Mouse (Mus musculus) forebrain, embryonic 15.5 days (tissue): ENCODE results near the gene Cd247. TPM values are rescaled to one million over a fixed set of nuclear protein-coding genes. Genes with fewer than 3 reads are reported as not detected.
A peak's percentile ranks its signal among the peaks of the same experiment; 100 is the strongest.

Experiments
- ATAC-seq: fragments of 200-750 bp; cut with Nextera tagmentation; replicated peaks from 2 replicates; pipeline ENCODE4 v1.8.0; 2017; ENCODE audit warnings: mild to moderate bottlenecking, moderate TSS enrichment, moderate library complexity
- H3K27ac ChIP-seq: fragments of 300-500 bp; sonication (generic); replicated peaks from 2 replicates; pipeline ENCODE4 v1.5.1; 2015; ENCODE audit warnings: mild to moderate bottlenecking, inconsistent platforms
- H3K27me3 ChIP-seq: fragments of 300-500 bp; sonication (generic); 2 replicates; pipeline ENCODE4 v1.6.1; 2015; ENCODE audit warnings: inconsistent platforms
- H3K36me3 ChIP-seq: fragments of 300-500 bp; sonication (generic); 2 replicates; pipeline ENCODE4 v1.6.1; 2015; ENCODE audit warnings: mild to moderate bottlenecking, inconsistent platforms
- H3K4me1 ChIP-seq: fragments of 300-500 bp; sonication (generic); 2 replicates; pipeline ENCODE4 v1.6.1; 2015; ENCODE audit warnings: inconsistent platforms
- H3K4me2 ChIP-seq: fragments of 300-500 bp; sonication (generic); replicated peaks from 2 replicates; pipeline ENCODE4 v1.6.1; 2015; ENCODE audit warnings: mild to moderate bottlenecking, inconsistent platforms
- H3K4me3 ChIP-seq: fragments of 300-500 bp; sonication (generic); 2 replicates; pipeline ENCODE4 v1.5.1; 2015; ENCODE audit warnings: mild to moderate bottlenecking, inconsistent platforms
- H3K9ac ChIP-seq: fragments of 300-500 bp; sonication (generic); replicated peaks from 2 replicates; pipeline ENCODE4 v1.6.1; 2015; ENCODE audit warnings: mild to moderate bottlenecking, inconsistent platforms
- H3K9me3 ChIP-seq: fragments of 300-500 bp; sonication (generic); 2 replicates; pipeline ENCODE4 v1.6.1; 2016; ENCODE audit warnings: inconsistent platforms
- WGBS: fragments of 180-500 bp; shearing (Covaris S2); methylation state at CpG from one replicate; pipeline ENCODE4 v1.1.7; 2015; ENCODE audit warnings: mixed read lengths; 5-methylcytosine and 5-hydroxymethylcytosine counted together
- polyA plus RNA-seq: library from polyadenylated mRNA; unstranded; fragments of >200 nt; fragmentation: Nextera tagmentation; extraction: Ambion mirVana; gene quantifications from 2 replicates; pipeline ENCODE4 v1.2.1, GENCODE M21; 2015

Gene Cd247
- polyA plus RNA-seq, 1 experiment from 2014 or later: 1.5 TPM

DNA sequence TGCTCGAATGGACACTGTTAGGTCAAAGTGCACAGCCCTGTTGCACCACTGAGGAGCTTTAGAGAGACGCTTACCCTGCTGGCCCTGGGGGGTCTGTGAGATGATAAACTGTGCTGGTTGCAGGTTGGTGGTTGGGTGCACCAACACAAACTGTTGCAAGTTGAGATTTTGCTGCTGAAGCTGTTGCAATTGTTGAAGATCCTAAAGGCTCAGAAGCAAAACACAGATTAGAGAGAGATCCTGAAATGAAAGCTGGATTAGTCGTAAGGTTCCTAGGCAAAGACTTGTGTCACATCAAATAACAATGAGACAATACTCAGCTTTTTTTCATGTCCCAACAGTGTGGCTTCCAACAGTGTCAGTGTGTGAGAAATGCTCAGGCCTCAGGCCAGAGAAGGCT is 120.3 kb downstream of the Cd247 start:
- Histone ChIP-seq H3K9me3 (no peaks in the 10 kb centered on the region), H3K36me3 (peaks cover 32% of the 10 kb centered on the region), H3K27me3 (no peaks in the 10 kb centered on the region), H3K4me3 (no peak overlapping the region), H3K4me2 (no peak overlapping the region), H3K9ac (no peak overlapping the region), H3K4me1 (peaks cover 9% of the 10 kb centered on the region), H3K27ac (no peak overlapping the region)
- 60% methylated on average over 3 of the region's 3 CpGs for WGBS
- ATAC-seq: no peak

DNA sequence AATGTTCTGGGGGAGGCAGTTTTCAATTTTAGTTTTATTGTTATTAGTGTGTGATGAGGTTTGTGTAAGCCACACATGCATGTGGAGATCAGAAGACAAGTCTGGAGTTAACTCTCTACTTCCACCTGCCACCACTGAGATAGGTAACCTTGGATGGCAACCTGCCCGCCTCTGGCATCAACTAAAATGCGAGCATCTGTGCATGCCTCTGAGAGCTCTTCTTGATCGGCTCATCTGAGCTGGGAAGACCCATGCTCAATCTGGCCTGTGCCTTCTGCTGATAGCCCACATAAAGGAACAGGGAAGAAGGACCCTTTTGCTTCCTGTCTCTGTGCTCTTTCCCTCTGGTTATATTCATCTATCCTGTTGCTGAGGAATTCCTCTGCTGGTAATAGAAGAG is 121.0 kb downstream of the Cd247 start:
- no peak for ATAC-seq
- Histone ChIP-seq H3K27ac (no peak overlapping the region), H3K4me2 (no peak overlapping the region), H3K4me1 (peaks cover 15% of the 10 kb centered on the region), H3K9me3 (no peaks in the 10 kb centered on the region), H3K4me3 (no peak overlapping the region), H3K27me3 (no peaks in the 10 kb centered on the region), H3K36me3 (peaks cover 31% of the 10 kb centered on the region), H3K9ac (no peak overlapping the region)
- WGBS: 88% methylated on average over 3 of the region's 3 CpGs

DNA sequence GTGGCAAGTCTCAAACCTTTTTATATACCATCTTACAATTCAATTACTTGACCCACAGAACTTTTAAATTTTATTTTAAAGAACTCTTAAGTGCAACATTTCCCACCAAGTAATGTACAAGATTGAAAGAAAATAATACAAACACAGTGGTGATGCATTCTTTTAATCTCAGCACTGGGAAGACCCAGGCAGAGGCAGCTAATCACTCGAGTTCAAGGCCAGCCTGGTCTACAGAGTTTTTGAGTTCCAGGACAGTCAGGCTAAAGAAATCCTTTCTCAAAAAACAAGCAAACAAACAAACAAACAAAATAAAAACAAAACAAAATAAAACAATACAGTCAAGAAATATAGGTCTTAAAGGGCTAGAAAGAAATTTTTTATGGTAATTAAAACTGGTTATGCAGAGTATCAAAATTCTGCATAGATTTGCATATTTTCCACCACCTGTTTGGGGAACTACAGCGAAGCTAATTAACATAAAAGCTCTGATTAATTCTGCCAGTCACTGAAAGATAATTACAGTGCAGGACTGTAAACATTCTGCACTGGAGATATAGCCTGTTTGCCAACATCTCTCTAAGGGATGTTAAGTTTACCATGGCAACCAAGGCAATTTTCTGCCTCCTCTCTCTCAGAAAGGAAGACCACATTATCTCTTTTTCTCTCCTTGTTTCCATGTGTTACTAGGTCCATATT is 125.4 kb downstream of the Cd247 start:
- H3K4me3 ChIP-seq: no peak overlapping the region
- 19% methylated on average over 2 of the region's 2 CpGs for WGBS
- H3K27me3 ChIP-seq: no peaks in the 10 kb centered on the region
- H3K27ac ChIP-seq: peak overlapping the region; percentile 51
- H3K4me2 ChIP-seq: 0 out of 2 replicates have a peak overlapping the region, but pooled peaks have one; percentile 3
- H3K4me1 ChIP-seq: peaks cover 18% of the 10 kb centered on the region
- H3K36me3 ChIP-seq: peaks cover 12% of the 10 kb centered on the region
- no peak overlapping the region for H3K9ac ChIP-seq
- H3K9me3 ChIP-seq: no peaks in the 10 kb centered on the region
- ATAC-seq: peak; percentile 93

DNA sequence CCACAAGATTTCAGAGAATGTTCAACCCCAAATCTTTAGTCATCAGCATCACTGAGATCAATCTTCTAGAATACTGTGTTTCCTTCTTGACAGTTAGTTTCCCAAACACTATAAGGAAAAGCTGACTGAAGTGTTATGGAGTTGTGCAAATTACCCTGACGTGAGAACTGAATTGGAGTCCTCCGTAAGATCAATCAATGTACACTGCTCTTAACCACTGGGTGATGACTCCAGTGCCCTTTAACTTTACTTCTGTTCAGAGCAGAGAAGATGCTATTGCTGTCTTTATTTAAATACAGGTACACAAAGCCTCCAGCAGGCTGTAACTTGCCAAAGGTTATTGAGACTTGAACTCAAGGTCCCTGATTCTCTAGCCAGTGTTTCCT is 125.9 kb downstream of the Cd247 start:
- Histone ChIP-seq H3K9me3 (no peaks in the 10 kb centered on the region), H3K9ac (no peak overlapping the region), H3K4me2 (0 out of 2 replicates have a peak overlapping the region, but pooled peaks have one; percentile 3), H3K27me3 (no peaks in the 10 kb centered on the region), H3K36me3 (peaks cover 12% of the 10 kb centered on the region), H3K4me3 (no peak overlapping the region), H3K27ac (peak overlapping the region; percentile 51), H3K4me1 (peaks cover 18% of the 10 kb centered on the region)
- ATAC-seq: peak; percentile 47; the same call in 1 of the 2 replicates
- WGBS: 21% methylated on average over 2 of the region's 2 CpGs

DNA sequence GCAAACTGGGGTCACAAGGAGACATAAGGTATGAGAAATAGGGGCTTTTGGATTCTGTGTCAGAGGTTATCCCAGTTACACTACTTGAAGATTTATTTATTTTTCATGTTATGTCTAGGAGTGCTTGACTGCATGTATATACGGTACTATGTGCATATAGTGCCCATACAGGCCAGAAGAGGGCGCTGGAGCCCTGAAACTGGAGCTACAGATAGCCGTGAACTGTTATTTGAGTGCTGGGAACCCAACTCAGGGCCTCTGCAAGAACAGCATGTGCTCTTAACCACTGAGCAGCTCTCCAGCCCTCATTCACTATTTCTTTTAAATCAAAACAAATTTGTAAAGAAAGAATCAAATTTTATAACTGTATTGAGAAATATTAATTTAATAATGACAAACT is 132.5 kb downstream of the Cd247 start:
- H3K27ac ChIP-seq: no peak overlapping the region
- ATAC-seq: no peak

DNA sequence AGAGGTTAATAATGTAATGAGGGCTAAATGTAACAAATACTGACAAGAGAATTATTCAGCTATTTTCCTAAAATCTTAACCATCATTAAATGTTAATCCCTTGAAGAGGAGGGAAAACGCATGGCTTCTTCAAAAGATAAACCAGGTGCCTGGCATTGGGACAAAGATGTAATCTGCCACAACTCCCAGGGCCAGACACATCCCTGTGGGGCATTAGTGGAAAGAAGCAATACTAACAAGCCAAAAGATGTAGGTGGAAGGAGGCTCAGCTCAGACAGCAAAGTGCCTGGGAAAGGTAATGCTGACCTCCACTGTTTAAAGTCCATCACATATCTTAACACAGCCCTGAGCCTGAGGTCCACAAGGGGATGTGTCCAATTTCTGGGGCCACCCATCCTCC is 134.0 kb downstream of the Cd247 start:
- Histone ChIP-seq H3K4me2 (no peak overlapping the region), H3K9ac (no peak overlapping the region), H3K36me3 (no peaks in the 10 kb centered on the region), H3K4me3 (no peak overlapping the region), H3K4me1 (0 out of 2 replicates have a peak, but pooled peaks cover 3% of the 10 kb centered on the region), H3K9me3 (no peaks in the 10 kb centered on the region), H3K27me3 (no peaks in the 10 kb centered on the region), H3K27ac (no peak overlapping the region)
- WGBS: 74% methylated on average over 1 of the region's 1 CpGs
- ATAC-seq: no peak

More for the DNA sequence above, 132.5 kb downstream of the Cd247 start:
- Histone ChIP-seq H3K4me2 (no peak overlapping the region), H3K9me3 (no peaks in the 10 kb centered on the region), H3K9ac (no peak overlapping the region), H3K36me3 (peaks cover 7% of the 10 kb centered on the region), H3K4me3 (no peak overlapping the region), H3K4me1 (no peaks in the 10 kb centered on the region), H3K27me3 (no peaks in the 10 kb centered on the region)
- WGBS: 76% methylated on average over 3 of the region's 3 CpGs

DNA sequence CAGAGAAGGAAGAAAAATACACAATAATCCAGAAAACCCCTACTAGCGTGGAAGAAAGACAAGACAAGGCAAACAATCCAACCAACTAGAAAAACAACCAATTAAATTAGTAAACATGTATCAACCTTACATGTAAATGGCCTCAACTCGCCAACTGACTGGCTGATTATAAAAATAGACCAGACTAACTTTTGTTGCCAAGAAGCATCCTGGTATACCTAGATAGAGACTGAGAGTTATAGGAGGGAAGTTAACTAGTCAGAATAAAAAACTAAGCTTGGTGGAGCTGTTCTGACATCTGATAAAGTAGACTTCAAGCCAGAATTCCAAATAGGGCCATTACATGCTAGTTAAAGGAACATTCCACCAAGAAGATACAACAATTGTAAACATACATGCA is 136.7 kb downstream of the Cd247 start:
- H3K27me3 ChIP-seq: no peaks in the 10 kb centered on the region
- H3K27ac ChIP-seq: no peak overlapping the region
- WGBS: 95% methylated on average over 2 of the region's 2 CpGs
- no peak for ATAC-seq
- H3K9me3 ChIP-seq: no peaks in the 10 kb centered on the region
- 0 out of 2 replicates have a peak, but pooled peaks cover 6% of the 10 kb centered on the region for H3K4me1 ChIP-seq
- H3K9ac ChIP-seq: no peak overlapping the region
- H3K36me3 ChIP-seq: no peaks in the 10 kb centered on the region
- H3K4me3 ChIP-seq: no peak overlapping the region
- no peak overlapping the region for H3K4me2 ChIP-seq

Other genes starting within 250 kb of the Cd247 start
- 144 and 146 TPM in 2 replicates for gene Mpzl1, start 154.1 kb upstream of the Cd247 start, polyA plus RNA-seq
- 7.0 and 8.0 TPM in 2 replicates for gene Rcsd1, start 78.9 kb upstream of the Cd247 start, polyA plus RNA-seq
- gene Creg1, start 24.9 kb upstream of the Cd247 start, polyA plus RNA-seq: 18.3 and 19.0 TPM in 2 replicates
- gene Pou2f1, start 214.0 kb downstream of the Cd247 start, polyA plus RNA-seq: 21.9 and 22.8 TPM in 2 replicates